Mouse (Mus musculus): Measurements from ENCODE around the gene Vwa8.

GRCm38 (mm10) chr14:79196711-79197110 lies 347.9 kb downstream of the Vwa8 start:
- TF ChIP-seq CTCF (IDR thresholded peaks at IDR 0.05; ENCODE audit: borderline replicate concordance, control insufficient read depth, extremely low read depth, insufficient read depth, low read length, poor library complexity) (no peak), POLR2A (IDR thresholded peaks at IDR 0.05; ENCODE audit: control insufficient read depth, extremely low read depth, insufficient read depth, low read length, poor library complexity) (no peak)
